Mouse (Mus musculus) megakaryocyte-erythroid progenitor cell, adult 5-6 weeks (primary cell): ENCODE measurements around the gene Paxx. TPM values are rescaled to one million over a fixed set of nuclear protein-coding genes. Genes with fewer than 3 reads are reported as not detected.
"Not testable (repeated sequence)": the region's sequence is repeated elsewhere in the genome, so short reads cannot be mapped to it uniquely, and the experiment has no call there.

Experiments used
- ATAC-seq: replicated peaks from 2 replicates; pipeline ENCODE4 v1.8.0; 2016; ENCODE audit warnings: mild to moderate bottlenecking, inconsistent platforms; ENCODE audit not compliant: severe bottlenecking, poor library complexity, low FRiP score, low TSS enrichment
- total RNA-seq, 2 experiments: library from RNA; stranded (forward) in 1 of 2; stranded (reverse) in 1 of 2; fragments of 200-1000, 215-1000 nt in 1 of 2; fragments of >200 nt in 1 of 2; fragmentation: Nextera tagmentation in 1 of 2; gene quantifications; 2 replicates each; pipeline ENCODE4 v1.2.3; 2014 to 2017

Gene Paxx
- total RNA-seq, 2 experiments from 2014 or later = 25.9 to 34.5 TPM

GRCm38 (mm10) chr2:25422587-25423410 is 38.1 kb downstream of the Paxx start, which contains the start of gene Fut7:
Gene Fut7 (plus strand): TSS chr2:25423267.
- ATAC-seq = peak; percentile 43; the same call in 1 of the 2 replicates

- peak; percentile 47; the same call in 1 of the 2 replicates for ATAC-seq
Measured at GRCm38 (mm10) chr2:25421896-25422295, 39.0 kb downstream of the Paxx start.

GRCm38 (mm10) chr2:25417426-25417825 is 43.5 kb downstream of the Paxx start:
- no peak for ATAC-seq

GRCm38 (mm10) chr2:25413436-25413835 is 47.5 kb downstream of the Paxx start:
- ATAC-seq = not testable (repeated sequence)

GRCm38 (mm10) chr2:25408908-25409307 is 52.0 kb downstream of the Paxx start:
- no peak for ATAC-seq

Other genes starting within 250 kb of the Paxx start
Only the 30 nearest of the 44 such genes appear.
- 17.5 and 27.4 TPM in 2 replicates for gene Tprn, start 198.5 kb downstream of the Paxx start, total RNA-seq (2014; fragmentation: Nextera tagmentation)
- 9.8 and 15.0 TPM in 2 replicates for gene Tprn, start 198.5 kb downstream of the Paxx start, total RNA-seq (2017)
- gene Ssna1, start 188.7 kb downstream of the Paxx start, total RNA-seq (2014; fragmentation: Nextera tagmentation) = 183 and 205 TPM in 2 replicates
- 81.8 and 104 TPM in 2 replicates for gene Ssna1, start 188.7 kb downstream of the Paxx start, total RNA-seq (2017)
- 52.0 and 56.6 TPM in 2 replicates for gene Anapc2, start 188.6 kb downstream of the Paxx start, total RNA-seq (2014; fragmentation: Nextera tagmentation)
- gene Anapc2, start 188.6 kb downstream of the Paxx start, total RNA-seq (2017) = 31.3 and 39.0 TPM in 2 replicates
- not detected in 2 replicates for gene Tmem210, start 172.9 kb downstream of the Paxx start, total RNA-seq (2014; fragmentation: Nextera tagmentation)
- gene Tmem210, start 172.9 kb downstream of the Paxx start, total RNA-seq (2017) = not detected in 2 replicates
- gene Lrrc26, start 171.2 kb downstream of the Paxx start, total RNA-seq (2014; fragmentation: Nextera tagmentation) = not detected in 2 replicates
- not detected in 2 replicates for gene Lrrc26, start 171.2 kb downstream of the Paxx start, total RNA-seq (2017)
- not detected in 2 replicates for gene Grin1, start 141.9 kb downstream of the Paxx start, total RNA-seq (2014; fragmentation: Nextera tagmentation)
- not detected in 2 replicates for gene Grin1, start 141.9 kb downstream of the Paxx start, total RNA-seq (2017)
- gene Man1b1, start 128.8 kb downstream of the Paxx start, total RNA-seq (2014; fragmentation: Nextera tagmentation) = 37.1 and 38.9 TPM in 2 replicates
- 31.8 and 82.7 TPM in 2 replicates for gene Man1b1, start 128.8 kb downstream of the Paxx start, total RNA-seq (2017)
- gene Dpp7, start 104.7 kb downstream of the Paxx start, total RNA-seq (2014; fragmentation: Nextera tagmentation) = 9.5 and 16.6 TPM in 2 replicates
- gene Dpp7, start 104.7 kb downstream of the Paxx start, total RNA-seq (2017) = 22.0 and 59.0 TPM in 2 replicates
- gene Uap1l1, start 95.4 kb downstream of the Paxx start, total RNA-seq (2014; fragmentation: Nextera tagmentation) = 9.7 and 12.7 TPM in 2 replicates
- gene Uap1l1, start 95.4 kb downstream of the Paxx start, total RNA-seq (2017) = 2.0 and 2.5 TPM in 2 replicates
- gene Sapcd2, start 88.8 kb downstream of the Paxx start, total RNA-seq (2014; fragmentation: Nextera tagmentation) = 18.4 and 19.0 TPM in 2 replicates
- 4.9 and 7.1 TPM in 2 replicates for gene Sapcd2, start 88.8 kb downstream of the Paxx start, total RNA-seq (2017)
- not detected in 2 replicates for gene Entpd2, start 65.2 kb downstream of the Paxx start, total RNA-seq (2014; fragmentation: Nextera tagmentation)
- gene Entpd2, start 65.2 kb downstream of the Paxx start, total RNA-seq (2017) = not detected in 2 replicates
- not detected in 2 replicates for gene Npdc1, start 61.7 kb downstream of the Paxx start, total RNA-seq (2014; fragmentation: Nextera tagmentation)
- gene Npdc1, start 61.7 kb downstream of the Paxx start, total RNA-seq (2017) = not detected in 2 replicates
- 3.4 and 6.3 TPM in 2 replicates for gene Fut7, start 37.8 kb downstream of the Paxx start, total RNA-seq (2014; fragmentation: Nextera tagmentation)
- 4.5 and 4.9 TPM in 2 replicates for gene Fut7, start 37.8 kb downstream of the Paxx start, total RNA-seq (2017)
- gene Abca2, start 32.4 kb downstream of the Paxx start, total RNA-seq (2014; fragmentation: Nextera tagmentation) = 34.7 and 38.3 TPM in 2 replicates
- 10.8 and 13.1 TPM in 2 replicates for gene Abca2, start 32.4 kb downstream of the Paxx start, total RNA-seq (2017)
- gene Clic3, start 4.3 kb downstream of the Paxx start, total RNA-seq (2014; fragmentation: Nextera tagmentation) = not detected in 2 replicates
- gene Clic3, start 4.3 kb downstream of the Paxx start, total RNA-seq (2017) = not detected in 2 replicates
- gene Ptgds, start 9.0 kb upstream of the Paxx start, total RNA-seq (2014; fragmentation: Nextera tagmentation) = not detected in 2 replicates
- not detected in 2 replicates for gene Ptgds, start 9.0 kb upstream of the Paxx start, total RNA-seq (2017)
- not detected in 2 replicates for gene Lcn12, start 32.8 kb upstream of the Paxx start, total RNA-seq (2014; fragmentation: Nextera tagmentation)
- not detected in 2 replicates for gene Lcn12, start 32.8 kb upstream of the Paxx start, total RNA-seq (2017)
- 50.4 and 64.5 TPM in 2 replicates for gene Fbxw5, start 39.7 kb upstream of the Paxx start, total RNA-seq (2014; fragmentation: Nextera tagmentation)
- gene Fbxw5, start 39.7 kb upstream of the Paxx start, total RNA-seq (2017) = 24.0 and 28.9 TPM in 2 replicates
- gene C8g, start 40.6 kb upstream of the Paxx start, total RNA-seq (2014; fragmentation: Nextera tagmentation) = 0.63 and 2.2 TPM in 2 replicates
- 0.76 and 3.3 TPM in 2 replicates for gene C8g, start 40.6 kb upstream of the Paxx start, total RNA-seq (2017)
- 19.2 and 22.4 TPM in 2 replicates for gene Traf2, start 85.8 kb upstream of the Paxx start, total RNA-seq (2014; fragmentation: Nextera tagmentation)
- 13.7 and 14.3 TPM in 2 replicates for gene Traf2, start 85.8 kb upstream of the Paxx start, total RNA-seq (2017)
- 151 and 209 TPM in 2 replicates for gene Edf1, start 96.8 kb upstream of the Paxx start, total RNA-seq (2014; fragmentation: Nextera tagmentation)
- 60.9 and 105 TPM in 2 replicates for gene Edf1, start 96.8 kb upstream of the Paxx start, total RNA-seq (2017)
- gene Mamdc4, start 113.8 kb upstream of the Paxx start, total RNA-seq (2014; fragmentation: Nextera tagmentation) = 6.5 and 8.1 TPM in 2 replicates
- gene Mamdc4, start 113.8 kb upstream of the Paxx start, total RNA-seq (2017) = 0.38 and 2.0 TPM in 2 replicates
- gene Phpt1, start 114.1 kb upstream of the Paxx start, total RNA-seq (2014; fragmentation: Nextera tagmentation) = 36.5 and 43.2 TPM in 2 replicates
- 19.1 and 25.2 TPM in 2 replicates for gene Phpt1, start 114.1 kb upstream of the Paxx start, total RNA-seq (2017)
- gene Ajm1, start 120.7 kb upstream of the Paxx start, total RNA-seq (2014; fragmentation: Nextera tagmentation) = not detected in 2 replicates
- gene Ajm1, start 120.7 kb upstream of the Paxx start, total RNA-seq (2017) = 0.09 TPM in 1 of 2 replicates, not detected in the other
- 55.8 and 58.7 TPM in 2 replicates for gene Rabl6, start 147.4 kb upstream of the Paxx start, total RNA-seq (2014; fragmentation: Nextera tagmentation)
- gene Rabl6, start 147.4 kb upstream of the Paxx start, total RNA-seq (2017) = 58.5 and 92.0 TPM in 2 replicates
- not detected in 2 replicates for gene Ccdc183, start 156.6 kb upstream of the Paxx start, total RNA-seq (2014; fragmentation: Nextera tagmentation)
- gene Ccdc183, start 156.6 kb upstream of the Paxx start, total RNA-seq (2017) = not detected in 2 replicates
- 2.1 and 3.0 TPM in 2 replicates for gene Tmem141, start 160.9 kb upstream of the Paxx start, total RNA-seq (2014; fragmentation: Nextera tagmentation)
- gene Tmem141, start 160.9 kb upstream of the Paxx start, total RNA-seq (2017) = 3.7 and 5.9 TPM in 2 replicates
- gene Fcna, start 166.9 kb upstream of the Paxx start, total RNA-seq (2014; fragmentation: Nextera tagmentation) = not detected in 2 replicates
- gene Fcna, start 166.9 kb upstream of the Paxx start, total RNA-seq (2017) = not detected in 2 replicates
- gene Lcn8, start 192.0 kb upstream of the Paxx start, total RNA-seq (2014; fragmentation: Nextera tagmentation) = not detected in 2 replicates
- not detected in 2 replicates for gene Lcn8, start 192.0 kb upstream of the Paxx start, total RNA-seq (2017)
- not detected in 2 replicates for gene Lcn5, start 196.9 kb upstream of the Paxx start, total RNA-seq (2014; fragmentation: Nextera tagmentation)
- not detected in 2 replicates for gene Lcn5, start 196.9 kb upstream of the Paxx start, total RNA-seq (2017)